Mouse (Mus musculus) gastrocnemius, adult 18-20 months (tissue): ENCODE measurements around the gene Ift122. TPM values are rescaled to one million over a fixed set of nuclear protein-coding genes. Genes with fewer than 3 reads are reported as not detected.
A peak's percentile ranks its signal among the peaks of the same experiment; 100 is the strongest.

Experiments used
- DNase-seq: peaks from one replicate; pipeline ENCODE4 v3.0.0; 2021; ENCODE audit warnings: low spot score
- total RNA-seq, 2 experiments: library from RNA; stranded (reverse); gene quantifications; 2 replicates each; pipeline ENCODE4 v1.2.3; 2021

Ift122 gene
- total RNA-seq, 2 experiments from 2014 or later, result 3.9 to 4.2 TPM

DNA sequence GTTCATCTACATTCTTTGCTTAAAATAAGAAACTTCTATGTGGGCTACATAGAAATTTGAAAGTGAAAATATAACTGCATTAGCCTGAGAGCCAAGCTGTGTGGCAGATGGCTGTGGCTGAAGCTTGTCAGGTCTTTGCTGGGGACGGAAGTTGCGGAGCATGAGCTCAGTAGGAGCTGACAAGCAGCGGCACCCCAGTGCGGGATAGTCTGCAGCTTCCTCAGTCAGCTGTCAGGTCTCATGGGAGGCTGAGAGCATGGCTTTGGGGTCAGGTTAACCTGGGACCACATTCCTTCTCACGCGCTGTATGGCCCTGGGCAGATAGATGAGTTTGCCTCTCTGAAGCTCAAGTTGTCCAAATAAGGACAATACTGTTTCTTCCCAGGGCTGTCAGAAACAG, 37.8 kb downstream of the Ift122 start:
- DNase-seq, result no peak

DNA sequence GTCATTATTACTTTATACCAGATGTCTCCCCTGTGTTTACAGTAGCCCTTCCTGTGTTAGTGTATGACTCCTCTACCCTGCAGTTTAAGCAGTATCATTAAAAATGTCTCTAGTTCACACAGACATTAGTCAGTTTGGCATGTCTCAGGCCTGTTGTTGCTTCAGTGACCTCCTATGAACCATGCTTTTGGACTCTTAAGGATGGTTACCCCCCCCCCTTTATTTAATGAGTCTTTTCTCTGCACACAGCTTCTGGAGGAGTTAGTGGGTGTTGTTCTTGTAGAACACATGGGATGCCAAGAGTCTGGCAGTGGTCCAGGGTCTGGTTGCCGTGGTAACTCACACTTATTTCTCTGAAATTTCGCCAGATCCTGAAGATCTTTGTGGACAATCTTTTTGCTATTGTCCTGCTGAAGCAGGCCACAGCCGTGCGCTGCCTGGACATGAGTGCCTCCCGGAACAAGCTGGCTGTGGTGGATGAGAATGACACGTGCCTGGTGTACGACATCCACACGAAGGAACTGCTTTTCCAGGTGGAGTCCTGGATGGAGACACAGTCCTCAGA, 38.3 kb downstream of the Ift122 start:
- no peak for DNase-seq

DNA sequence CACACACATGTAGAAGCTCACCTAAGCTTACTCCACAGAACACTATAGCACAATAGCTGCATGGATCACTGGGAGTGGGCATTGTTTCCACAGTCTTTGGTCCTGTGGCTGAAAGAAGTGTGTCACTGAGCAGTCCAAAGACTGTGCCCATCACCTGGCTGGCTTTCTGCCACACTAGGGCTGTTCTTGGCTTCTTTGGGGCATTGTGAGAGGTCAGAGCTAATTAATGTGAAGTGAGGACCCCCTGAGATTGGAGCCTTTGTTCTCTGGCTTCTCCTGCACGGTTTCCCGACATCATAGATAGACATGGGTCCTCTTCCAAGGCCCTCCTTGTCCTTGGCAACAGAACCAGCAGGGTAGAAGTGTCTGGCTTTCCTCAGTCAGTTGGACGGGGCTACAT, 39.1 kb downstream of the Ift122 start:
- DNase-seq, result no peak

DNA sequence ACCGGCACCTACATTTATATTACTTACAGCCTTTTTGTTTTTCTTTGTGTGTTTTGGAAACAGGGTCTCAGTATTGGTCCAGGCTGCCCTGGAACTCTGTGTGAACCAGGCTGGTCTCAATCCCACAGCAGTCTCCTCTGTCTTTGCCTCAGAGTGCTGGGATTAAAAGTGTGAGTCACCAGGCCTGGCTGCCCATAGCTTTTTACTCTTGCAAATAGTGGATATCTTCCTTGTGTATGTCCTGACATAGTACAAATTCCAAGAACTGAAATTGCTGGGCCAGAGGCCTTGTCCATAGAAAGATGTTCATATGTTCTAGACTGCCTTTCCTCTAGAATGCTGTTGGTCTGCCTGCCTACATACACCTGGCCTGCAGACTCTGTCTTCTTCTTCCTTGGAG, 43.1 kb downstream of the Ift122 start:
- DNase-seq, result no peak

DNA sequence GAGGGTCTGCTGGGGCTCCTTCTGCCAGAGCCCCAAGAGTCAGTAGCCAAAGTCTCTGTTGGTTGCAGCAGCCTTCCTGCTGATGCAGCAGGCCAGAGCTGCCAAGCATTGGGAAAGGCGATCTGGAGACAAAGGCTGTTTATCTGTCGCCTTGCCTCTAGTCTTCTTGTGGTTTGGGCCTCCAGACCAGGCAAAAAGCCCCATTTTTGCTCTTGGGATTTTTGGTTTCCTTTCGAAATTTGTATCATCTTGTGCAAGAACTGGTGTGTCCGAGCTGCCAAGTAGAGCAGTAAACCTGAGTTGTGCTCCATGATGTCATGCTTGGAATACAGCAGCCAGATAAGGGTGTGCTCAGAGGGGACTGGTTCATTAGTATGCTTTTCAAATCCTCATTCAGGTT, 43.8 kb downstream of the Ift122 start:
- peak; percentile 80 for DNase-seq

DNA sequence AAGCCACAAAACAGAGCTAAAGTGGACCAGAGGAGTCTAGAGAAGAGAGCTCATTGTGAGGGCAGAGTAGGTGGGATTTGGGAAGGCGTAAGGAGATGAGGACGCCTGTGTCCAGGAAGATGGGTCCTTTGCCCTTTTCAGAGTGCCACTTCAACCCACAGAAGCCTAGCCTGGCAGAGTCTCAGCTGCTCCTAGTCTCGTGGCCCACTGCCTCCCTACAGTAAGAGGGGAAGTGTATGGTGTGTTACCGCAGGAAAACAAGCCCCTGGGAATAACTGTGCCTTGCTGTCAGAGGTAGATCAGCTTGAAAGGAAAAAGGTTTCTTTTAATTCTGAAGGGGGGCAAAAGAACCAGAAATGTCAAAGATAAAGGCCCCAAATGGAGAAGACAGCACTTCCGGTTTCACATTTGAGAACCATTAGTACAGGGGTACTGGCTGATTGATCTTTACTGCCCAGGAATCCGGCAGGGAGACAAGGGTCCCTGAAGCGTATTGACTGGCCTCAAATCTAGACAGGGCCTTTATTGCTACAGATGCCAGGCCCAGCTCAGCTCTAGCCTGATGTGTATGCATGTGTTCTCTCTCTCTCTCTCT, 44.8 kb downstream of the Ift122 start:
- DNase-seq, result no peak

DNA sequence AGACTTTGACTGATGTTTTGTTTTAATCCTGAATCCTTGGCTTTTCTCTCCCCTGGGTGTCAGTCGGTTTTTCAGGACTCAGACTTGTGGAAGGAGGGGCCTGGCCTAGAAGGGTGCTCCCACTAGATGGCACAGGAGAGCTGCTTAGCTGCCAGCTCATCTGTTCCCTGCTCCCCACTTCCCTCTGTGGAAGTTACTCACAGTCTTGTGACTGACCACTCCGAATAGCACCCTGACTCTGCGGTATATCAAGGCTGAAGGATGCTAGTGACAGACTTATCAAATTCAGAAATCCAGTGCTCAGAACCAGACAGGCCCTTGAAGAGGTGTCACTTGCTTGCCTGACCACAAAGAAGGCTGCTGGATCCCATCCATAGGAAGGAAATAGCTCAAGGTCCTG, 47.8 kb downstream of the Ift122 start:
- DNase-seq, result peak; percentile 81

DNA sequence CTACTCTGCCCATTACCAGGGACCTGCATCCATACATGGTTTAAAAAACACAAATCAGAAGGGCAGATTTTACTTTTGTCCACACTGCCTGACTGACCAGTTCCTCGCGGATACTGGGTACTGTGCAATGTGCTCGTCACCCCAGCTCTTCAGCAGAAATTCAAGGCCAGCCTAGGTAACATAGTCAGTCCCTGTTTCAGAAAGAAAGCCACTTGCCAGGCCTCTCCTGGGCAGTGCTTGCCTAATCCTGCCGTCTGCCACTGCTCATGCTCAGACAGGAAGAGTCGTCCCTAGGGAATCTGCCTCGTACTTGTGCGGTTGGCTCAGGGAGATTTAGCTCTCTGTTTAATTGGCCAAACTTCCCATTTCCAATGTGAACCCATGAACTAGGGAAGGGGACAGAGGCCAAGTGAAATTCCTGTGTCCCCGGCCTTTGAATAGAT, 48.2 kb downstream of the Ift122 start:
- DNase-seq, result peak; percentile 74

DNA sequence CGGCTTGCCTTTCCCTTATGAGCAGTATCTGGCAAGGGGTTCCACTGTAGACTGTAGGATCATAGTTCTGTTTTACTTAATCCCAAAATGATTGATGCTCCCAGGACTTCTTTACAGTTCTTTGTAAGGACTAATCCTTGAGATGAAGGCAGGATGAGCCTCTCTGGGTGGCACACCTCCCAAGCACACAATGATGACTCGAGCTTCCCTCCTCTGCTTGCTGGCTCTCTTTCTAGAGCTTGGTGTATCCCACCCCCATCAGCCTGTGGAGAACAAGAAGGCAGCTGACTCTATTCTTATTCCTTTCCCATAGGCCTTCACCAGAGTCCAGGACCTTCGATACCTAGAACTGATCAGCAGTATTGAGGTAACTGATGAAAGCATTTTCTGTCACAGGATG, 49.3 kb downstream of the Ift122 start:
- DNase-seq, result no peak

DNA sequence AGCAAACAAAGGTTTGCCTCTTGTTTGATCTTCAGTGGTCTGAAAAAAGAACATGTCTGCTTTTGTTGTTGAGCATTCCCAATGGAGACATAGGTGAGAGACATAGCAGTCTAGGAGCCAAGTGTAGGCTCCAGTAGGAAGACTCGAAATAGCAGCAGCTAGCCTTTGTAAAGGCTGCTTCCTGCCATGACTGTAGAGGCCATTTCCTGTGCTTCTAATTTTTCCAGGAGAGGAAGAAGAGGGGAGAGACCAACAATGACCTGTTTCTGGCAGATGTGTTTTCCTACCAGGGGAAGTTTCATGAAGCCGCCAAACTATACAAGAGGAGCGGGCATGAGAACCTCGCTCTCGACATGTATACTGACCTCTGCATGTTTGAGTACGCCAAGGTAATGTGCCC, 52.3 kb downstream of the Ift122 start:
- no peak for DNase-seq

DNA sequence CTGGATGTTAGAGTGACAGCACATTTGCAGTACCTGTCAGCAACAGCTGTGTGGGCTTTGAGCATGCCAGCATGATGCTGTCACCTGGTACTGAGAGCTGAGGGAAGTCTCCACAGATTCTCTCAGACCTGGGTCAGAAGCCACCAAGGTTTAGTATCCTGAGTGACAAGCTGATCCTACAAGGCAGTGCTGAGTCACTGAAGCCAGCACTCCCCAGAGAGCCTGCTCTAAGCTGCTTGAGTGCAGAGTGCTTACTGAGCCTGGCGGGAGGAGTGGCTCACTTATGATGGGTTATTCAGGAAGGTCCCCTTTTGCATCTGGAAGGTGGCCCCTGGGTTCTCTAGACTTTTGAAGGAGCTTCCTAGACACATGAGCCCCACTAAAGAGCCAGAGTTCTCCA, 53.2 kb downstream of the Ift122 start:
- DNase-seq, result no peak

DNA sequence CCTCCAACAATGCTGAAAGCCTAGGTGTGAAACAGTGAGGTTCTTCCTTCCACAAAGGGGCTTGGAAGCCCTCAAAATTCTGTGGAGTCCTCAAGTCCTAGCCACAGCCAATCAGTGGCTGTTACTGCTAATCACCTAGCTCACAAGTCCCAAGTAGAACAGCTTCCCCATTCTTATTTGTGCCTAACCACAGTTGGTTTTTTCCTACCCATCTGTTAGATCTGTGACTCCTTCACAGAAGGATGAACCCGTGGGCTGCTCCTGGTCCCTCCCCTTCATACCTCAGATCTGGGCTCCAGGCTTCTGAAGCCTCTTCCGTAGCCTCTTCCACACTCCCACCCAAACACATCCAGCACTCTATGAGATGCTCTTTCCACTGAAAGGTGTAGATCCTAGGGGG, 53.6 kb downstream of the Ift122 start:
- no peak for DNase-seq

DNA sequence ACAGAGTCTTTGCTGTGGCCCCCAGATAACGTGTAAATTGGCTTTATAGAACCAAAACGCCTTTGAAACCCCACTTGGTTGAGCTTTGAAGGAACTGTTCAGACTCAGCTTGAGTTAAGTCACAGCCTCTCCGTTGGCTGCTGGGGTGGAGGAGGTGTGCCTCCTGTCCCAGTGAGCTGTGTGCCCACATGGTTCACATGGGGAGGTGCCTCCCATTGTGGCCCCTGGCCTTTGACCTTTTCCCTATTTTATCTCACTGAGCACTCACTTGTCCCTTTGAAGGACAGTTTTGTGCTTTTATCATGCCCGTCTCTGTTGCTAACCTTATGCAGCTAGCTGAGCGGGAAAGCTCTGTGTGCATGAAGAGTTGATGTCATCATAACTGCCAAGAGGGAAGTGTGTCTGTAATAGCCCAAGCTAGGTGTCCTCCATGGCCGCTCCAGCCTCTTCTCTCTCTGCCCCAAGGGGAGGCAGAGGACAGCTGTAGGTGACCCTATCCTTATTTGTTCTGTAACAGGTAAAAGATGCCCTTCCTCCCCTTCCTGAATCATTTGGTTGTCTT, 55.2 kb downstream of the Ift122 start:
- no peak for DNase-seq

DNA sequence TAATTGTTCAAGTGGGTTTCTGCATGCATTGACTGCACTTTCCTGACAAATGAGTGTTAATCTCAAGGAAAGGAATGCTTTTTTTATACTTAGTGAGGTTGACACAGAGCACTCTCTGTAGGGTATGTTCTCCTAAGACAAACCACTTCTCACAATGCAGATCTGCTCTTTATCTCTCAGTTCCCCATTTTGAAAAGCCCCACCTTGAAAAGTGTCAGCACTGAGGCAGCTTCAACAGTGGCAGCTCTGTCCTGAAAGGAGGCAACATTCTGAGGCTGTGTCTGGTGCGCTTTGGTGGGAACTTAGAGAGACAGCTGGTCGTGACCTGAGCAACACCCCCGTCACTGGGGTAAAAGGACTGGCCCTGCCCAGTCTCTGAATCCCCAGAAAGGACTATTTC, 55.8 kb downstream of the Ift122 start:
- DNase-seq, result no peak

DNA sequence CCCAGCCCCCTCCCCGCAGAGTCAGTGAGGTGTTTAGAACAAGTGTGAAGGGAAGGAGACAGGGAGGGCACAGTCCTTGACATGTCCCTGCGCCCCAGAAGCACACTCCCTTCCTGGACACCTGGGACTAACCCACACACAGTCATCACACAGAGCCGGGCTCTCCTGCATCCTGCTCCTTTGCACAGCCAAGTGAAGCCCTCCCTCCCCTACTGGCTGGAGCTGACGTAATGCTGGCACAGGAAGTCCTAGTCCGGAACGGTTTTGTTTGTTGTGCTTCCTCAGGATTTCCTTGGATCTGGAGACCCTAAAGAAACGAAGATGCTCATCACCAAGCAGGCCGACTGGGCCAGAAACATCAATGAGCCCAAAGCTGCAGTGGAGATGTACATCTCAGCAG, 56.7 kb downstream of the Ift122 start:
- peak; percentile 41 for DNase-seq

DNA sequence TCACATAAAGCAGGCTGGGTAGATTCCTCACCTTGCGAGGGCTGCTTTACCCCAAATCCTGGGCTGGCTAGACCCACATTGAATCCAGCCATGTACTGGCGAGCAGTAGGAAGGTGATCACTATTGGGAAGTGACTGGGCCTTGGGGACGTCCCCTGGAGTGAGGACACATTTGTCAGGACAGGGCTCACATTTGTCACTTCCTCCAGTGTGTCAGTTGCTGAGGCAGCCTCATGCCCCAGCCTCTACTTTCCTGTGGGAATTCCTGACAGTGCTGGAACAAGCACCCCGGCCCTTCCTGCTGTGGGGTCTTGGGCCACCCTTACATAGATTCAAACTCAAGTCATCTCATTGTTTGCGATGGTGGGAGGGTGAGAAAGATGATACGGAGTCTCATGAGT, 58.5 kb downstream of the Ift122 start:
- no peak for DNase-seq

DNA sequence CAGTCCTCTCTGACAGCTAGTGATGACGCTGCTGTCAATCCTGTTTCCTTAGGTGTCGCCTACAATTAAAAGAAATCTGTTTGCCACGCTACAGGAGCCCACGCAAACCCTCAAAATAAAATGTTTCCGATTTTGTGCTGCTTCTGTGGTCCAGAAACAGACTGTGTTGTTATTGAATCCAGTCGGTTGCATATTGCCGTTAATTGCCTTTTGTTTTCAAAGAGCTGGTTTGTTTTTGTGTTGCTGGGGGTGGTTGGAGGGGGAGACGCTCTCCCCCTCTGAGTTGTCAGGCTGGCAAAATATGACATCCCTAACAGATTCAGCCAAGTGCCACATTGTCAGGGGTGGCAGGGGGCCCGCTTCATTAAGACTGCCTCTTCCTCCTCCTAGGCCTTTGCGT, 60.2 kb downstream of the Ift122 start:
- no peak for DNase-seq

DNA sequence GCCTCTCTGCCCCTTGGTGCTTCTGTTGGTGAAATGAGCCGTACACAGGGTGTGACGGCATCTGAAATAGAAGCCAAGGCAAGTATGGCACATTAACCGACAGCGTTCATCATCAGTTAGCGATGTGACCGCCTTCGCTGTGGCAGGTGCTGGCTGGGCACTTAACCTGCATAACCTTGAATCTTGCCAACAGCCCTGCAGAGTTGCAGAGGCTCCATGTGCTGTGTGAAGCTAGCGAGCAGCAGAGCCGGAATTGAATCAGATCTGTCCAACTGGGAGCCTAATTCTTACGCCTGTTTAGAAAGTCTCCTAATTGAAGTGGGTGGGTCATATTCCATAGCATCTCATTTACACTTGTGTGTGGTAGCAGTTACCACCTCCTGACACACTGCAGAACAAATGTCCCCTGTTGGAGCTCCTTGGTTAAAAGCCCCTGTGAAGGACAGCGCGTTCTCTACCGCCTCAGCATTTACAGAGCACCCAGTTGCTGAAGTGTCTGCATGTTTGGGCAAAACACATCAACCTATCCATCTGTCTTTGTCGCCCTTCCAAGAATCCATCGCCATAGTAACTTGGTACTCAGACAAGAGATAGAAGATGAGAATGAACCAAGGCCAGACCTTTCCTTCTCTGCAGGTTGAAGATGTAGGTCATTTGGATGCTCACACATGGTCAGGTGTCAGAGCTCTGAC, 61.4 kb downstream of the Ift122 start:
- DNase-seq, result peak; percentile 50

DNA sequence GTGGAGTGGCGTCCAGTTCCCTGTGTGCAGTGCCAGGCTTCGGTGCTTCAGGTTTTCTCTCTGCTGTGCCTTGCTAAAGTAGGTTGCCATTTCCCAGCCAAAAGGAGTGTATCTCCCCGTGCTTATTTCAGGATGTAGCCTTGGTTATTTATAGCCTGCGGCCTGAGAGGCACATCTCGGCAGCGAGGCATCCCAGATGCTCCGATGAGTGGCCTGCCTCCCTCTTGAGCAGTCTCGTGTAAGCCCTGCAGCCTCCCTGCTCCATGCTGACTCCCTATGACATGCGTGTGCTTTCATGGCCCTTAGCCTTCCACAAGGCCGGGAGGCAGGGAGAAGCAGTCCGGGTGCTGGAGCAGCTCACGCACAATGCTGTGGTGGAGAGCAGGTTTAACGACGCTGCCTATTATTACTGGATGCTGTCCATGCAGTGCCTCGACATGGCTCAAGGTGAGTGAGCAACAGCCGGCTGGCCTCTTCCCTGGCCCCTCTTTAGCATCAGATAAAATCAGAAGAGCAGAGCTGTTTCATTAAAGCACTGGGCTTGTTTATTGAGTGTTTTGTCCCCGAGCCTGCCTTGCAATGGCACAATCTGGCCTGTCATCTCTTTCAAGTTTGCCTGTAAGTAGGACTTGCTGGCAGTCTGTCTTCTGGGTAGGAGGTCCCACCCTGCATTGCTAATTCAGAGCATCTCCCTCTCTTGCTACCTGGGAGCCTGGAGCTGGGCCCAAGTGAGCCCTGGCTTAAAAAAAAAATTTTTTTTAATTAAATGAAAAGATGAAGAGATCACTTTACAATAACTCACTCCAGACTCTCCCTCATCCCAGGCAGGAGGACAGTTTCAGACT, 62.6 kb downstream of the Ift122 start:
- peak; percentile 50 for DNase-seq

DNA sequence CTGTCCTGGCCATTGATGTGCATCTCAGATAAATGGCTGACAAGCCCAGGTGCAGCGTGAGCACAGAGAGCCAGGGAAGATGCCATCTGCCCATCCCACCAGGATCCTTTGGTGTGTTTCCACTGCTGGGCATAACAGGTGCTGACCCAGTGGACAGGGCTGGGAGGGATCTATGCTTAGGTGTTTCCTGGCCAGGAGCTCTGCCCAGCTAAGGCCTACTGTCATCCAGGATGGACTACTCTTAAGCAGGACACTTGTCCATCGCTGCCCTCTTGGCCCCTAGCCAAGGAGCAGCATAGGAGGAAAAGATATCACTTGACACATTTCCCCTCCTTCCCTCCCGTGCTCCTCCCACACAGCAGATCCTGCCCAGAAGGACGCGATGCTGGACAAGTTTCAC, 63.3 kb downstream of the Ift122 start:
- DNase-seq, result no peak

DNA sequence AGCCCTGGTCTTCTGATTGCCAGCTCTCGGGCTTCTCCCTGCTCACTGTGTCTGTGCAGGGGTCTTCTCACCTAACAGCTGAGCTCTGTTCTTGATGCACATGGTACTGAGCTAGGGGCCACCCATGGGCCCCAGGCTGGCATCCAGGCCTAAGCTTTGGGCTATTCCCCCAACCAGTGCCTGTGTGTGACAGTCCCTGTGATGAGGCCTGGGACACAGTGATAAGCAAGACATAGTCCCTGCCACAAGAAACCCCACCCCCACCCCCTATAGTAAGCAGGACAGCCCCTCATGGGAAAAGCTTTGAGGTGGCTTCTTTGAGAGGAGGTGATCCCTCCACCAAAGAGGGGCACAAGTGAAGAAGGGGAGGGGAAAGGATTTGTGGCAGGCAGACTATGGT, 65.3 kb downstream of the Ift122 start:
- no peak for DNase-seq

DNA sequence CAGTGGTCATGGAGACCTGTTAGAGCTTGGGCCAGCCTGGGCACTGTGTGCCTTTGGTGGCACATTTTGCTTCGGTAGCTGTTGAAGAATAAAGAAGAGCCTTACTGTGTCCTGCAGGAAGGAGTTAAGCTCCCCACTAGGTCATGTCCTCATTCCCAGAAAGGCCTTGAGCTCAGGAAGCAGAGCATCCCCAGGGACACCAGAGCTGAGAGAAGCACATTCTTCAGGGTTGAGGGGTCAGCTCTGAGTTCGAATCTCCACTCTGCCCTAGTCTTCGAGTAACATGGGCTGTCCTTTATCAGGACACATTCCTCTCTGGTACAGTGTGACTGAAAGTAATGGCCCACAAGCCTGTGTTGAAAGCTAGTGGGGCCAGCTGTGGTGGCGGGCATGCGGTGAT, 66.6 kb downstream of the Ift122 start:
- no peak for DNase-seq
